Mouse (Mus musculus): ENCODE measurements around the gene Gm6760. TPM values are rescaled to one million over a fixed set of nuclear protein-coding genes. Genes with fewer than 3 reads are reported as not detected.

Gene Gm6760
- not detected for total RNA-seq (2021)

- no peak for DNase-seq
These were observed at the start of gene Gm6760 for GRCm38 (mm10) chrX:64152098-64152497. TSS of gene Gm6760 (minus strand) at chrX:64152198.

- no peak for DNase-seq
These were observed 29.2 kb upstream of the Gm6760 start for GRCm38 (mm10) chrX:64181246-64181645.

DNA sequence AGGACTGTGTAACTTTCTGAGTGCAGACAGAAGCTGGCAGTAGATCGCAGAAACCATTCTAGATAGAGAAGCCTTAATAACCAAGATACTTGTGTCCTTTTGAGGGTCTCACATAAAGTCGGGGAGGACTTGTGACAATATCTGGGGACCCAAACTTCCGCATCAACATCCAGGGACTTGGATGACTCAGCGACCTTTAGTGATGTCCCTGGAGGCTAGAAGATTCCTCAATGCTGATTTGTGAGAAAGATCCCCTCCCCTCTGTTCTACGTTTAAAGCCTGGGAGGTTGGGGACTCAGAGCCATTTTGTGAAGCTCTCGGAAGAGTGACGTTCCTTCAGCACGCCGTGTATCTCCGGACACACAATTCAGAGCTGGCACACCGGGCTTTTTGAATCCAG is 21.2 kb upstream of the Gm6760 start, which contains the start of gene 3830417A13Rik:
Gene 3830417A13Rik, plus strand, starts transcription at position 301 of the 400 bp plus-strand sequence.
- DNase-seq = no peak

Other genes with a start within 250 kb of the Gm6760 start
- not detected for gene 3830417A13Rik, start 21.4 kb upstream of the Gm6760 start, total RNA-seq (2021)
- 10 to 100 TPM; 43.1 to 46.3 TPM for gene Slitrk4, start 124.8 kb upstream of the Gm6760 start, total RNA-seq (2021)

Measured in layer of hippocampus, postnatal 36 days (tissue).